Mouse (Mus musculus) ES-E14 (cell line): ENCODE measurements around the gene Vcp. TPM values are rescaled to one million over a fixed set of nuclear protein-coding genes. Genes with fewer than 3 reads are reported as not detected.

Experiments
- DNase-seq: peaks from one replicate; pipeline ENCODE4 v3.0.0-alpha.2; 2013; ENCODE audit warnings: low read depth, low spot score
- H3K27ac ChIP-seq: 2 replicates; pipeline ENCODE4 v1.5.1; 2012; ENCODE audit warnings: low read depth, mild to moderate bottlenecking, low read length, moderate library complexity, mixed read lengths; ENCODE audit not compliant: poor library complexity, insufficient read depth, severe bottlenecking
- H3K36me3 ChIP-seq: 2 replicates; pipeline ENCODE4 v1.6.1; 2012; ENCODE audit warnings: mild to moderate bottlenecking, low read length, moderate library complexity, mixed read lengths; ENCODE audit not compliant: control insufficient read depth, poor library complexity, insufficient read depth, severe bottlenecking
- H3K4me1 ChIP-seq, 2 experiments: fragments of 150-350 bp in 1 of 2; sonication (generic) in 1 of 2; 2 replicates each; pipeline ENCODE4 v1.6.1; 2012; ENCODE audit warnings: low read length in 2 of 2, mild to moderate bottlenecking in 1 of 2, mixed read lengths in 1 of 2; ENCODE audit not compliant: control insufficient read depth in 2 of 2, insufficient read depth in 2 of 2, poor library complexity in 1 of 2
- H3K4me3 ChIP-seq, 2 experiments: fragments of 150-350 bp in 1 of 2; sonication (generic) in 1 of 2; 2 replicates each; pipeline ENCODE4 v1.5.1; 2012; ENCODE audit warnings: low read length in 2 of 2, low read depth in 1 of 2, mild to moderate bottlenecking in 1 of 2, mixed read lengths in 1 of 2; ENCODE audit not compliant: insufficient read depth in 1 of 2, poor library complexity in 1 of 2, severe bottlenecking in 1 of 2
- H3K9ac ChIP-seq: 2 replicates; pipeline ENCODE4 v1.6.1; 2012; ENCODE audit warnings: low read depth, mild to moderate bottlenecking, low read length, mixed read lengths; ENCODE audit not compliant: poor library complexity, insufficient read depth, severe bottlenecking
- H3K9me3 ChIP-seq: fragments of 150-350 bp; sonication (generic); 2 replicates; pipeline ENCODE4 v1.6.1; 2012; ENCODE audit warnings: low read depth, mild to moderate bottlenecking, low read length; ENCODE audit not compliant: control insufficient read depth, insufficient read depth
- CHD2 ChIP-seq: IDR thresholded peaks from 2 replicates; pipeline ENCODE4 v1.6.1; 2014; ENCODE audit warnings: mild to moderate bottlenecking, low read depth, low read length, inconsistent platforms
- HCFC1 ChIP-seq: IDR thresholded peaks from 2 replicates; pipeline ENCODE4 v1.6.1; 2012; ENCODE audit warnings: low read length, inconsistent platforms, borderline replicate concordance; ENCODE audit not compliant: insufficient read depth
- MAFK ChIP-seq: IDR thresholded peaks from 2 replicates; pipeline ENCODE4 v1.6.1; 2014; ENCODE audit warnings: mild to moderate bottlenecking, low read depth, low read length, inconsistent platforms; ENCODE audit not compliant: insufficient read depth
- ZC3H11A ChIP-seq: IDR thresholded peaks from 2 replicates; pipeline ENCODE4 v1.6.1; 2012; ENCODE audit warnings: low read depth, mild to moderate bottlenecking, inconsistent platforms, low read length, borderline replicate concordance
- ZNF384 ChIP-seq: IDR thresholded peaks from 2 replicates; pipeline ENCODE4 v1.6.1; 2012; ENCODE audit warnings: low read depth, low read length, inconsistent platforms
- in situ Hi-C, 2 experiments: fragments of 600-800 bp; cut with MboI; formaldehyde crosslinking; loops; one replicate each; pipeline ENCODE4 v1.15.1; 2025; ENCODE audit warnings: low sequenced_read_pairs in 2 of 2, inconsistent platforms in 1 of 2; ENCODE audit not compliant: unreplicated experiment in 2 of 2
- total RNA-seq: library from RNA; depleted of rRNA; stranded (reverse); fragments of 300-350 nt; gene quantifications from 2 replicates; pipeline ENCODE4 v1.2.3, GENCODE M21; 2012

Vcp gene
- total RNA-seq, 1 experiment, result 267 TPM

DNA sequence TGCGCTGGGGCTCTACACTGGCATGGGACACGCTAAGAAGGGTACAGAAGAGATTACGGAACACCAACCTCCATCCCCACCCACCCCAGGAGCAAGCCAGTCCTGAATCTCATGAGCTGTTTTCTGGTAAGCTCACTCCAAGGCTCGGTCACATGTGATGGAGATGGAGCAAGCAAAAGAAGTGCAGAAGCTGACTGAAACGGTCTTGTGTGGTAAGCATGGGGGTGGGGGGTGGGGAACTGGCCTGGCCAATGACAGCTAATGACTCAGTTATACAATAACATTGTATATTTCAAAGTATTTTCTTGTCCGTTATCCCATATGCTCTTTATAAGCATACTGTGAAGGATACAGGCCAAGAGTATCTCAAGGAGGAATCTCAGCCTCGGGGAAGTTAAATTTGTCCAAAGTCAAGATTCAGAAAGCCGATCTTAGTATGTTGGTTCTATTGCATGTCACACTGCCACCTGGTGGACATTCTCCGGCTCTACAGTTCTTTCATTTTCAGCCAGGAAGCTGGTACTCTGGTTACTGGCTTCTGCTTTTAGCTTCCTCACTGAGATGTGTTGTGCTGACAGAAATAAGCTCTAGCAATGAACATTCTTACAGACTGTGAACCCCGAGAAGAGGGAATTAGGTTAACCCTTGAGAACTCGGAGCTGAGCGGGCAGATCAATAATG, 35.1 kb downstream of the Vcp start:
- TF ChIP-seq ZC3H11A (peak; percentile 47; the same call in 1 of the 2 replicates), CHD2 (no peak)
- Histone ChIP-seq H3K4me3 (no peak overlapping the region), H3K36me3 (no peaks in the 10 kb centered on the region), H3K4me1 (peaks cover 0 to 5% of the 10 kb centered on the region in 2 experiments; a peak in 2 of 4 replicates), H3K9ac (no peak overlapping the region), H3K9me3 (no peaks in the 10 kb centered on the region), H3K27ac (no peak overlapping the region)
- peak; percentile 62 for DNase-seq
- in situ Hi-C loops, result no loop called here

DNA sequence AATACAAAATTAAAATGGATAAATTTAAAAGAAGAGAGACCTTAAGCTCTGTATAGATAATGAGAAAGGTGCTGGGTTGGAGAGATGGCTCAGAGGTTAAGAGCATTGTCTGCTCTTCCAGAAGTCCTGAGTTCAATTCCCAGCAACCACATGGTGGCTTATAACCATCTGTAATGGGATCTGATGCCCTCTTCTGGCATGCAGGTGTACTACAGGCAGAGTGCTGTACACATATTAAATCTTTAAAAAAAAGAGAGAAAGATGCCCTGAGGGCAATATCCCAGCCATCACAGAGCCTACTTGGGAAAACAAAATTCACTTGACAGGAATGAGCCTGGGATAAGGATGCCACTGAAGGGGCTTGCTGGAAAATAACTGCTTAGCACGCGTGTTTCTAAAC, 36.8 kb downstream of the Vcp start:
- H3K36me3 ChIP-seq, result no peaks in the 10 kb centered on the region
- H3K27ac ChIP-seq, result no peak overlapping the region
- in situ Hi-C loops, result loop anchor here (5.0 kb wide), 1 partner anchor 86 kb away; no protein-coding TSS in a partner anchor
- peaks cover 0 to 5% of the 10 kb centered on the region in 2 experiments; a peak in 2 of 4 replicates for H3K4me1 ChIP-seq
- H3K9ac ChIP-seq, result no peak overlapping the region
- H3K4me3 ChIP-seq, result no peak overlapping the region
- DNase-seq, result no peak
- no peaks in the 10 kb centered on the region for H3K9me3 ChIP-seq
- TF ChIP-seq ZNF384, result peak; percentile 39; the same call in 1 of the 2 replicates
- no peak for TF ChIP-seq ZC3H11A
- no peak for TF ChIP-seq MAFK

DNA sequence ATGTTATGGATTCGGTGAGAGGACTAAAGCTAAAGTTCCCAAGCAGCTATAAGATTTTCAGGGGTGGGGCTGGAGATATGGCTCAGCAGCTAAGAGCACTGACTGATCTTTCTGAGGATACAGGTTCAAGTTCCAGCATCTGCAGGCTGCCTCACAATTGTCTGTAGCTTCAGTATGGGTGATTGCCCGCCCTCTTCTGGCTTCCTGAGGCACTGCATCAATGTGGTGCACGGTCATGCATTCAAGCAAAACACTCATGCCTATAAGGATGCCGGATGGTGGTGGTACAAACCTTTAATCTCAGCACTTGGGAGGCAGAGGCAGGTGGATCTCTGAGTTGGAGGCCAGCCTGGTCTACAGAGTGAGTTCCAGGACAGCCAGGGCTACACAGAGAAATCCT, 38.7 kb downstream of the Vcp start:
- no peak overlapping the region for H3K4me3 ChIP-seq
- DNase-seq, result peak; percentile 70
- H3K27ac ChIP-seq, result no peak overlapping the region
- TF ChIP-seq CHD2 (no peak), MAFK (no peak), ZC3H11A (peak; percentile 28; the same call in 1 of the 2 replicates)
- H3K9me3 ChIP-seq, result no peaks in the 10 kb centered on the region
- in situ Hi-C loops, result loop anchor here (5.0 kb wide), 1 partner anchor 84 kb away; no protein-coding TSS in a partner anchor
- peaks cover 0 to 5% of the 10 kb centered on the region in 2 experiments; a peak in 2 of 4 replicates for H3K4me1 ChIP-seq
- H3K9ac ChIP-seq, result no peak overlapping the region
- peaks cover 13% of the 10 kb centered on the region; the same call in 1 of the 2 replicates for H3K36me3 ChIP-seq

DNA sequence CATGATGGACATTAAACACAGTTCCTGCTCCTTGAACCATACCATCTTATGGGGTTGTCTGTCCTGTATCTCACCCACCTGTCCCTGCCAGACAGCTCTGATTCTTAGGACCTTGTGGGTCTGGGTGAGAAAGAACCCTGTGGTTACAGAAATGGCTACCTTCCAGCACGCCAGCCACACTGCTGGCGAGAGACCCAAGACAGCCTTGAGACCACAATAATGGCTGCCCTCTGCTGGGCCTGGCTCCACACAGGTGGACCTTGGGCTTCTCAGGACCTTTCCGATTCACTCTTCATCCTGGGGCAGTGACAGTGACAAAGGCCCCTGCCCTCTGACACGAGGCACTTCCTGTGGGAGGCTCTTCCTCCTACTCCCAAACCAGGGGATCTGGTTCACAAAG, 40.9 kb downstream of the Vcp start:
- Histone ChIP-seq H3K4me3 (no peak overlapping the region), H3K9ac (no peak overlapping the region), H3K9me3 (no peaks in the 10 kb centered on the region), H3K4me1 (peaks cover 2 to 4% of the 10 kb centered on the region in 2 experiments; a peak in 2 of 4 replicates), H3K36me3 (peaks cover 14% of the 10 kb centered on the region; the same call in 1 of the 2 replicates), H3K27ac (no peak overlapping the region)
- in situ Hi-C loops, result no loop called here
- TF ChIP-seq HCFC1, result no peak
- no peak for TF ChIP-seq CHD2
- no peak for TF ChIP-seq ZNF384
- DNase-seq, result no peak

DNA sequence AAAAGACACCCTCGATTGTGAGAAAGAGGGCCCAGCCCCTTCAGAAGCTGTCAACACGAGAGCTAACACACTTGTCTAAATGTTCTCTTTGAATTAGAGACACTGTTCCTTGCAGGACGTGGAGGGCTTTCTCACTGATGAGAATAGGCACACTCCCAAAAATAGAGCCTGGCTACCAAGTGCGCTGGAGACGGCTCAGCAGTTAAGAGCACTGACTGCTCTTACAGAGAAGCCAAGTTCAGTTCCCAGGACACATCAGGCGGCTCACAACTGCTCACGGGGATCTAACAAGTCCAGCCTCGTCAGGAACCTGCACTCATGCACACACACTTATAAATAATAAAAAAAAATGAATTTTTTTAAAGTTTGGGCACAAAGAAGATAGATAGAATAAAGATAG, 41.4 kb downstream of the Vcp start:
- Histone ChIP-seq H3K4me1 (peaks cover 2 to 5% of the 10 kb centered on the region in 2 experiments; a peak in 2 of 4 replicates), H3K4me3 (no peak overlapping the region), H3K27ac (no peak overlapping the region), H3K9me3 (no peaks in the 10 kb centered on the region), H3K9ac (no peak overlapping the region), H3K36me3 (peaks cover 14% of the 10 kb centered on the region; the same call in 1 of the 2 replicates)
- TF ChIP-seq HCFC1 (no peak), CHD2 (no peak), ZNF384 (no peak), ZC3H11A (no peak), MAFK (no peak)
- DNase-seq, result no peak
- in situ Hi-C loops, result no loop called here
